Mouse (Mus musculus): Measurements from ENCODE around the gene Thsd7b. TPM values are rescaled to one million over a fixed set of nuclear protein-coding genes. Genes with fewer than 3 reads are reported as not detected.

Gene Thsd7b
- polyA plus RNA-seq, 1 experiment, result 0.16 TPM

GRCm38 (mm10) chr1:129915484-129915883 is 642.4 kb downstream of the Thsd7b start:
- no peak overlapping the region for H3ac ChIP-seq (ENCODE audit: control insufficient read depth, insufficient read length)
- H3K4me2 ChIP-seq (ENCODE audit: low read depth), result no peak overlapping the region
- TF ChIP-seq SRF (IDR thresholded peaks at IDR 0.05; ENCODE audit: control insufficient read depth, insufficient read length, low read depth), result no peak
- TF ChIP-seq CEBPB (IDR thresholded peaks at IDR 0.05; ENCODE audit: insufficient read depth, poor library complexity, severe bottlenecking), result no peak
- no peak for TF ChIP-seq E2F4 (IDR thresholded peaks at IDR 0.05; ENCODE audit: insufficient read depth)
- no peak for TF ChIP-seq POLR2AphosphoS2 (IDR thresholded peaks at IDR 0.05; ENCODE audit: insufficient read length, low read depth)
- no peak for TF ChIP-seq TCF3 (IDR thresholded peaks at IDR 0.05; ENCODE audit: insufficient read length, low read depth)
- TF ChIP-seq MAX (IDR thresholded peaks at IDR 0.05; ENCODE audit: low read depth), result no peak
- TF ChIP-seq REST (IDR thresholded peaks at IDR 0.05; ENCODE audit: insufficient read depth, insufficient read length), result no peak
- no peak for TF ChIP-seq MYOG (IDR thresholded peaks at IDR 0.05; ENCODE audit: control insufficient read depth in 1 of 3, insufficient read depth in 1 of 3, insufficient read length in 2 of 3, low read depth in 2 of 3)
- H3K79me2 ChIP-seq (ENCODE audit: control insufficient read depth, insufficient read depth), result no peaks in the 10 kb centered on the region
- no peak overlapping the region for H3K4me3 ChIP-seq
- no peaks in the 10 kb centered on the region for H3K36me3 ChIP-seq (ENCODE audit: control insufficient read depth, insufficient read depth)
- no peaks in the 10 kb centered on the region for H3K27me3 ChIP-seq (ENCODE audit: control insufficient read depth, insufficient read depth, insufficient read length)

DNA sequence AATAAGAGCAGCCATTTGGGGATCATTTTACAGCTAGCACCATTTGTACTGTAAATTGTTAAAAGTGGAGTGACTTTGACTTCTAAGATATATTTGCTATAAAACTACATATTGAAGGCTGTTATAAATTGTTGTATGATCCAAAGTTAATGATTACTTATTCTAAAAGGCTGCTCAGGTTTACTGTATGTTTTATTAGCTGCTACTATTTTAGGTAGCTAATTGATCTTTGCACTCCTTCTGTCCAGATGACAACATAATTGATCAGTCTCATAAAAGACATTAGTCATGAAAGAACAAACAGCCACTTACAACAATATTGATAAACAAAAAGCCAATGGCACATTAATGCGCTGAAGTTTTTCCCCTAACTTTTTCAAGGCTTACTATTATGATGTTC is 644.5 kb downstream of the Thsd7b start:
- no peaks in the 10 kb centered on the region for H3K27me3 ChIP-seq (ENCODE audit: control insufficient read depth, insufficient read depth, insufficient read length)
- no peaks in the 10 kb centered on the region for H3K36me3 ChIP-seq (ENCODE audit: control insufficient read depth, insufficient read depth)
- no peaks in the 10 kb centered on the region for H3K79me2 ChIP-seq (ENCODE audit: control insufficient read depth, insufficient read depth)
- H3K4me3 ChIP-seq, result no peak overlapping the region
- no peak overlapping the region for H3ac ChIP-seq (ENCODE audit: control insufficient read depth, insufficient read length)
- TF ChIP-seq TCF3 (IDR thresholded peaks at IDR 0.05; ENCODE audit: insufficient read length, low read depth) (no peak), SRF (IDR thresholded peaks at IDR 0.05; ENCODE audit: control insufficient read depth, insufficient read length, low read depth) (no peak), CEBPB (IDR thresholded peaks at IDR 0.05; ENCODE audit: insufficient read depth, poor library complexity, severe bottlenecking) (no peak), MYOD1 (IDR thresholded peaks at IDR 0.05; ENCODE audit: control insufficient read depth in 1 of 3, insufficient read length in 2 of 3, low read depth in 2 of 3) (no peak), TCF12 (IDR thresholded peaks at IDR 0.05; ENCODE audit: insufficient read depth, poor library complexity, severe bottlenecking) (no peak), POLR2A (IDR thresholded peaks at IDR 0.05; ENCODE audit: insufficient read length, low read depth) (no peak), USF1 (IDR thresholded peaks at IDR 0.05; ENCODE audit: low read depth) (no peak), POLR2AphosphoS2 (IDR thresholded peaks at IDR 0.05; ENCODE audit: insufficient read length, low read depth) (no peak), MAX (IDR thresholded peaks at IDR 0.05; ENCODE audit: low read depth) (no peak), REST (IDR thresholded peaks at IDR 0.05; ENCODE audit: insufficient read depth, insufficient read length) (no peak), MYOG (IDR thresholded peaks at IDR 0.05; ENCODE audit: control insufficient read depth in 1 of 3, insufficient read depth in 1 of 3, insufficient read length in 2 of 3, low read depth in 2 of 3) (no peak), E2F4 (IDR thresholded peaks at IDR 0.05; ENCODE audit: insufficient read depth) (no peak)
- H3K4me2 ChIP-seq (ENCODE audit: low read depth), result no peak overlapping the region

GRCm38 (mm10) chr1:129919385-129919784 is 646.3 kb downstream of the Thsd7b start:
- Histone ChIP-seq H3K4me2 (ENCODE audit: low read depth) (no peak overlapping the region), H3K79me2 (ENCODE audit: control insufficient read depth, insufficient read depth) (no peaks in the 10 kb centered on the region), H3K36me3 (ENCODE audit: control insufficient read depth, insufficient read depth) (no peaks in the 10 kb centered on the region), H3K4me3 (no peak overlapping the region), H3ac (ENCODE audit: control insufficient read depth, insufficient read length) (no peak overlapping the region), H3K27me3 (ENCODE audit: control insufficient read depth, insufficient read depth, insufficient read length) (no peaks in the 10 kb centered on the region)
- TF ChIP-seq REST (IDR thresholded peaks at IDR 0.05; ENCODE audit: insufficient read depth, insufficient read length), result no peak
- TF ChIP-seq TCF3 (IDR thresholded peaks at IDR 0.05; ENCODE audit: insufficient read length, low read depth), result no peak
- TF ChIP-seq MYOG (IDR thresholded peaks at IDR 0.05; ENCODE audit: control insufficient read depth in 1 of 3, insufficient read depth in 1 of 3, insufficient read length in 2 of 3, low read depth in 2 of 3), result no peak
- no peak for TF ChIP-seq TCF12 (IDR thresholded peaks at IDR 0.05; ENCODE audit: insufficient read depth, poor library complexity, severe bottlenecking)
- no peak for TF ChIP-seq CEBPB (IDR thresholded peaks at IDR 0.05; ENCODE audit: insufficient read depth, poor library complexity, severe bottlenecking)
- TF ChIP-seq USF1 (IDR thresholded peaks at IDR 0.05; ENCODE audit: low read depth), result no peak

DNA sequence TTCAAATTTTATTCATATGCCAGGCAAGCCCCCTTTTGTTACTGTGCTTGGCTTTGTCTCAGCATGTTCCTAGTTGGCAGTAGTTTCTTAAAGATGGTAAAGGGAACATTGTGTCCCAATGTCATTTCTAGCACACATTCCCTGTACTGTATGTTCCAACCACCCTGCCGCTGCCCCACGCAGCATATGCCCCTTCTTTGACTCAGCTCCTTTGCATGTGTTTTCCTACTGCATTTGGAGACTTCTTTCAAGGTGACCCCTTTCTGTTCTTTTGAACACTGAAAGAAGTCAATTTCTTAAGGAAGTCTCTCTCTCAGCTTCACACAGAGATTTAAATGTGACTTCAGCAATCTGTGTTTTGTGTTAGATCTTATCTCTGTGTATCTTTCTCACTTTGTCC is 657.9 kb downstream of the Thsd7b start:
- Histone ChIP-seq H3K4me2 (ENCODE audit: low read depth) (no peak overlapping the region), H3ac (ENCODE audit: control insufficient read depth, insufficient read length) (no peak overlapping the region), H3K79me2 (ENCODE audit: control insufficient read depth, insufficient read depth) (no peaks in the 10 kb centered on the region), H3K4me3 (no peak overlapping the region), H3K36me3 (ENCODE audit: control insufficient read depth, insufficient read depth) (no peaks in the 10 kb centered on the region), H3K27me3 (ENCODE audit: control insufficient read depth, insufficient read depth, insufficient read length) (no peaks in the 10 kb centered on the region)
- no peak for TF ChIP-seq POLR2AphosphoS2 (IDR thresholded peaks at IDR 0.05; ENCODE audit: insufficient read length, low read depth)
- no peak for TF ChIP-seq MYOG (IDR thresholded peaks at IDR 0.05; ENCODE audit: control insufficient read depth in 1 of 3, insufficient read depth in 1 of 3, insufficient read length in 2 of 3, low read depth in 2 of 3)
- no peak for TF ChIP-seq SRF (IDR thresholded peaks at IDR 0.05; ENCODE audit: control insufficient read depth, insufficient read length, low read depth)
- TF ChIP-seq MAX (IDR thresholded peaks at IDR 0.05; ENCODE audit: low read depth), result no peak
- no peak for TF ChIP-seq CEBPB (IDR thresholded peaks at IDR 0.05; ENCODE audit: insufficient read depth, poor library complexity, severe bottlenecking)
- TF ChIP-seq USF1 (IDR thresholded peaks at IDR 0.05; ENCODE audit: low read depth), result no peak
- TF ChIP-seq MYOD1 (IDR thresholded peaks at IDR 0.05; ENCODE audit: control insufficient read depth in 1 of 3, insufficient read length in 2 of 3, low read depth in 2 of 3), result no peak
- no peak for TF ChIP-seq POLR2A (IDR thresholded peaks at IDR 0.05; ENCODE audit: insufficient read length, low read depth)
- no peak for TF ChIP-seq REST (IDR thresholded peaks at IDR 0.05; ENCODE audit: insufficient read depth, insufficient read length)
- TF ChIP-seq TCF3 (IDR thresholded peaks at IDR 0.05; ENCODE audit: insufficient read length, low read depth), result no peak
- TF ChIP-seq TCF12 (IDR thresholded peaks at IDR 0.05; ENCODE audit: insufficient read depth, poor library complexity, severe bottlenecking), result no peak
- TF ChIP-seq E2F4 (IDR thresholded peaks at IDR 0.05; ENCODE audit: insufficient read depth), result no peak

- H3K79me2 ChIP-seq (ENCODE audit: control insufficient read depth, insufficient read depth), result no peaks in the 10 kb centered on the region
- TF ChIP-seq MAX (IDR thresholded peaks at IDR 0.05; ENCODE audit: low read depth) (no peak), MYOD1 (IDR thresholded peaks at IDR 0.05; ENCODE audit: control insufficient read depth in 1 of 3, insufficient read length in 2 of 3, low read depth in 2 of 3) (no peak), POLR2A (IDR thresholded peaks at IDR 0.05; ENCODE audit: insufficient read length, low read depth) (no peak), E2F4 (IDR thresholded peaks at IDR 0.05; ENCODE audit: insufficient read depth) (no peak), MYOG (IDR thresholded peaks at IDR 0.05; ENCODE audit: control insufficient read depth in 1 of 3, insufficient read depth in 1 of 3, insufficient read length in 2 of 3, low read depth in 2 of 3) (no peak), TCF12 (IDR thresholded peaks at IDR 0.05; ENCODE audit: insufficient read depth, poor library complexity, severe bottlenecking) (no peak), CEBPB (IDR thresholded peaks at IDR 0.05; ENCODE audit: insufficient read depth, poor library complexity, severe bottlenecking) (no peak), REST (IDR thresholded peaks at IDR 0.05; ENCODE audit: insufficient read depth, insufficient read length) (no peak), TCF3 (IDR thresholded peaks at IDR 0.05; ENCODE audit: insufficient read length, low read depth) (no peak), USF1 (IDR thresholded peaks at IDR 0.05; ENCODE audit: low read depth) (no peak)
- no peaks in the 10 kb centered on the region for H3K27me3 ChIP-seq (ENCODE audit: control insufficient read depth, insufficient read depth, insufficient read length)
- no peak overlapping the region for H3ac ChIP-seq (ENCODE audit: control insufficient read depth, insufficient read length)
- H3K4me3 ChIP-seq, result no peak overlapping the region
- H3K36me3 ChIP-seq (ENCODE audit: control insufficient read depth, insufficient read depth), result no peaks in the 10 kb centered on the region
- peak overlapping the region; percentile 55 for H3K4me2 ChIP-seq (ENCODE audit: low read depth)
Measured at GRCm38 (mm10) chr1:129943116-129943515, 670.0 kb downstream of the Thsd7b start.
